Mouse (Mus musculus): ENCODE data around the gene Zfand3. TPM values are rescaled to one million over a fixed set of nuclear protein-coding genes. Genes with fewer than 3 reads are reported as not detected.

The Zfand3 gene
- polyA plus RNA-seq, 1 experiment from 2014 or later, result 47.2 TPM

DNA sequence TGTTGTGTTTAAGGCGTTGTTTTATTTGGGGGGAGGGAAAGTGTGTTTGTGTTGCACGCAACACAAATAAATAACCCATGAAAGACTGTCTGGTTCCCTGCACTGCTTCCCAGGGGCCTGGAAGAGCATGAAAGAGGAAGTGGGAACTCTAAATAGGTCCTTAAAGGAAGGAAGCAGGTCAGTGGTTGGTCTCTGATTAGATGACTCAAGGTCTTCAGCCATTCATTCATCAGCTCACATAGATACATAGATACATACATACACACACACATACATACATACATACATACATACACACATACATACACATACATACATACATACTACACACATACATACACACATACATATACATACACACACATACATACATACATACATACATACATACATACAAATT is 13.7 kb upstream of the Zfand3 start:
- no peak for ATAC-seq (ENCODE audit: insufficient number of reproducible peaks, insufficient read depth, low FRiP score, low read depth)
- Histone ChIP-seq H3K4me1 (ENCODE audit: control insufficient read depth, insufficient read depth, low read length) (no peaks in the 10 kb centered on the region), H3K4me2 (replicated peaks; ENCODE audit: low read depth, low read length) (no peak overlapping the region), H3K9me3 (ENCODE audit: control insufficient read depth, low read depth, low read length) (no peaks in the 10 kb centered on the region), H3K9ac (replicated peaks; ENCODE audit: low read depth, low read length) (no peak overlapping the region), H3K27ac (ENCODE audit: low read length) (no peak overlapping the region), H3K27me3 (ENCODE audit: control insufficient read depth, insufficient read depth, low read length) (no peaks in the 10 kb centered on the region), H3K4me3 (ENCODE audit: low read depth, low read length) (no peak overlapping the region), H3K36me3 (ENCODE audit: control insufficient read depth, insufficient read depth, low read length) (no peaks in the 10 kb centered on the region)
- 84% methylated on average over 2 of the region's 2 CpGs for WGBS

DNA sequence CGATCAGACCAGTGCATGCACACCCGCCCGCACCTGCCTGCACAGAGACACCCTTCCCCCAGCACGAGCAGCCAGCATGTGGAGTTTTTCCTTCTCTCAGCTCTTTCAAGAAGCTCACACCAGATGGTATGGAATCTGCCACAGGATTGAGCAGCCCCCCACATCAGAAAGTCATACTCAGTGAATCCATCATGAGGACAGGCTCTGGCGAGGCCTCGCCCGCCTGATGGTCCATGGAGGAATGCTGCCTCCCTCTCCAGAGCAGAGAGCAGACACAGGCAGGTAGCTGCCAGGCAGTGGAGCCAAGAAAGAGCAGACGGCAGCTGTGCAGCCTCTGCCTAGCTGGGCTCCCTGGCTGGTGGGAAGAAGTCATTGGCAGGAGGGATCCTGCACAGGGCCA is 11.0 kb upstream of the Zfand3 start:
- Histone ChIP-seq H3K4me2 (replicated peaks; ENCODE audit: low read depth, low read length) (no peak overlapping the region), H3K27ac (ENCODE audit: low read length) (no peak overlapping the region), H3K4me3 (ENCODE audit: low read depth, low read length) (no peak overlapping the region), H3K27me3 (ENCODE audit: control insufficient read depth, insufficient read depth, low read length) (no peaks in the 10 kb centered on the region), H3K9ac (replicated peaks; ENCODE audit: low read depth, low read length) (no peak overlapping the region), H3K36me3 (ENCODE audit: control insufficient read depth, insufficient read depth, low read length) (no peaks in the 10 kb centered on the region), H3K4me1 (ENCODE audit: control insufficient read depth, insufficient read depth, low read length) (no peaks in the 10 kb centered on the region), H3K9me3 (ENCODE audit: control insufficient read depth, low read depth, low read length) (no peaks in the 10 kb centered on the region)
- 51% methylated on average over 8 of the region's 8 CpGs for WGBS
- ATAC-seq (ENCODE audit: insufficient number of reproducible peaks, insufficient read depth, low FRiP score, low read depth), result no peak

DNA sequence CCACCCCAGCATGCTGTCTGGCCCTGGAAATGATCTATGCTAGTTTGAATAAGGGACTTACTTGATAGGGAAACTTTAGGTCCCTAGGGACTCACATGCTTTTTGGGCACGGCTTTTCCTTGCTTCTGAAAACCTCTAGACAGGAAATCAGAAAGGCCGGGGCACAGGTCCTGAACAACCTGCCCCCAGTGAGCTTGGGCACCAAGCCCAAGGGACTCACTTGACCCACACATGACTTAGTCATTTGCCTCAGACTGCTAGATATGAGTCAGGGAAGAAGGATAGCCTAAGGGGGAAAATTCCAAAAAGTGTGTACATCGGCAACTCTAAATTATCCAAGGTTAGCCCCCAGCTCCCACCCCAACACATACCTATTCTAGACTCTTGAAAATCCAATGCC is 10.5 kb upstream of the Zfand3 start:
- no peak overlapping the region for H3K27ac ChIP-seq (ENCODE audit: low read length)
- 84% methylated on average over 3 of the region's 3 CpGs for WGBS
- no peak overlapping the region for H3K4me2 ChIP-seq (replicated peaks; ENCODE audit: low read depth, low read length)
- no peak overlapping the region for H3K9ac ChIP-seq (replicated peaks; ENCODE audit: low read depth, low read length)
- no peak for ATAC-seq (ENCODE audit: insufficient number of reproducible peaks, insufficient read depth, low FRiP score, low read depth)
- H3K36me3 ChIP-seq (ENCODE audit: control insufficient read depth, insufficient read depth, low read length), result no peaks in the 10 kb centered on the region
- H3K4me3 ChIP-seq (ENCODE audit: low read depth, low read length), result no peak overlapping the region
- no peaks in the 10 kb centered on the region for H3K4me1 ChIP-seq (ENCODE audit: control insufficient read depth, insufficient read depth, low read length)
- no peaks in the 10 kb centered on the region for H3K9me3 ChIP-seq (ENCODE audit: control insufficient read depth, low read depth, low read length)
- H3K27me3 ChIP-seq (ENCODE audit: control insufficient read depth, insufficient read depth, low read length), result no peaks in the 10 kb centered on the region

DNA sequence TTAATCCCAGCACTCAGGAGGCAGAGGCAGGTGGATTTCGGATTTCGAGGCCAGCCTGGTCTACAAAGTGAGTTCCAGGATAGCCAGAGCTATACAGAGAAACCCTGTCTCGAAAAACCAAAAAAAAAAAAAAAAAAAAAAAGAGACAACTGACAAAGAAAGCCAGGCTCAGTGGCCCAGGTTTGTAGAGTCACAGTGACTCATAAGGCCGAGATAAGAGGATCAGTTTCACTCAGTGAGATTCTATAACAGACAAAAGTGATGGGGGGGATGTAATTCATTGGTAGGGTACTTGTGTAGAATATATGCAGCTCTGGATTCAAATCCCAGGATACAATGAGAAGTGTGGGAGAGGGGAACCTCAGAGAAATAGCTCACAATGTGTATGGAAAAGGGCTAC is 10.1 kb upstream of the Zfand3 start:
- no peaks in the 10 kb centered on the region for H3K27me3 ChIP-seq (ENCODE audit: control insufficient read depth, insufficient read depth, low read length)

DNA sequence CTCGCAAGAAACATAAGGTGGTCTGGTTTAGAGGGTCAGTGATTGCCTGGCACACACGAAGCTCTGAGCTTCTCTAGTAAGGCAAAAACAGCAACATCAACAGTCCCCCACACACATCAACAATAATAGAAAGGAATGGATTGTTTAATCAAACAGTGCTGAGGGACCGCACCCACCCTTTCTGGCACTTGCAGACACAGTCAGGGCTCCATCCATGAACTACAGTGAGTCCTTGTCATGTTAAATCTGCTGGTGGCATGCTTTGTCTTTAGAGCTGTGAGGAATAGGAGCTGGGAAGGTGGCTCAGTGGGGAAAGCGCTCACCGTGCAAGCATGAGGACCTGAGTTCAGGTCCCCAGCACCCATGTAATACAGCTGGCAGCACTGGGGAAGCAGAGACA is 8.5 kb upstream of the Zfand3 start:
- H3K4me1 ChIP-seq (ENCODE audit: control insufficient read depth, insufficient read depth, low read length), result no peaks in the 10 kb centered on the region
- H3K36me3 ChIP-seq (ENCODE audit: control insufficient read depth, insufficient read depth, low read length), result no peaks in the 10 kb centered on the region
- no peak overlapping the region for H3K27ac ChIP-seq (ENCODE audit: low read length)
- ATAC-seq (ENCODE audit: insufficient number of reproducible peaks, insufficient read depth, low FRiP score, low read depth), result no peak
- 90% methylated on average over 5 of the region's 5 CpGs for WGBS
- no peaks in the 10 kb centered on the region for H3K27me3 ChIP-seq (ENCODE audit: control insufficient read depth, insufficient read depth, low read length)
- H3K9me3 ChIP-seq (ENCODE audit: control insufficient read depth, low read depth, low read length), result no peaks in the 10 kb centered on the region
- no peak overlapping the region for H3K4me2 ChIP-seq (replicated peaks; ENCODE audit: low read depth, low read length)
- no peak overlapping the region for H3K4me3 ChIP-seq (ENCODE audit: low read depth, low read length)
- H3K9ac ChIP-seq (replicated peaks; ENCODE audit: low read depth, low read length), result no peak overlapping the region

More for the DNA sequence above, 10.1 kb upstream of the Zfand3 start:
- H3K27ac ChIP-seq (ENCODE audit: low read length), result no peak overlapping the region
- H3K4me1 ChIP-seq (ENCODE audit: control insufficient read depth, insufficient read depth, low read length), result no peaks in the 10 kb centered on the region
- no peak overlapping the region for H3K4me2 ChIP-seq (replicated peaks; ENCODE audit: low read depth, low read length)
- no peak for ATAC-seq (ENCODE audit: insufficient number of reproducible peaks, insufficient read depth, low FRiP score, low read depth)
- no peaks in the 10 kb centered on the region for H3K9me3 ChIP-seq (ENCODE audit: control insufficient read depth, low read depth, low read length)
- no peak overlapping the region for H3K4me3 ChIP-seq (ENCODE audit: low read depth, low read length)
- H3K36me3 ChIP-seq (ENCODE audit: control insufficient read depth, insufficient read depth, low read length), result no peaks in the 10 kb centered on the region
- 87% methylated on average over 4 of the region's 4 CpGs for WGBS
- no peak overlapping the region for H3K9ac ChIP-seq (replicated peaks; ENCODE audit: low read depth, low read length)

DNA sequence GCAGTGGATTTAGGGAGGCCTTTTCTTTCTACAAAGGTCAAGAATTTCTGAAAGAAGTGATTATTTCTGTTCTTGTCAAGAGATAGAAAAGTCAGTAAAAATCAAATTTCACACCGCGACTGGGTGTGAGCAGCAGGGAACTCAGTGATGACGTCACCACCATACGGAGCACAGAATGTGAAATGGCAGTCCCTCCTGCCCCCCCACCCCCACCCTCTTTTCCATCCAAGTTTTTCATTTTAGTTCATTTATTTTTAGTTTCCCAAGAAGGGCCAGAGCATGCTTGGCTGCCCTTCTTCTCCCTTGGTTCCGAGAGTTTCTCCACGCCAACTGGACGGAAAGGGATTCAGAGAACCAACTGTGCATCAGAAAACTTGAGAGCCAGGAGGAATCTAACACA is 6.8 kb upstream of the Zfand3 start:
- Histone ChIP-seq H3K27ac (ENCODE audit: low read length) (no peak overlapping the region), H3K9me3 (ENCODE audit: control insufficient read depth, low read depth, low read length) (no peaks in the 10 kb centered on the region), H3K4me3 (ENCODE audit: low read depth, low read length) (no peak overlapping the region), H3K36me3 (ENCODE audit: control insufficient read depth, insufficient read depth, low read length) (no peaks in the 10 kb centered on the region), H3K27me3 (ENCODE audit: control insufficient read depth, insufficient read depth, low read length) (no peaks in the 10 kb centered on the region), H3K4me2 (replicated peaks; ENCODE audit: low read depth, low read length) (no peak overlapping the region), H3K9ac (replicated peaks; ENCODE audit: low read depth, low read length) (no peak overlapping the region), H3K4me1 (ENCODE audit: control insufficient read depth, insufficient read depth, low read length) (no peaks in the 10 kb centered on the region)
- ATAC-seq (ENCODE audit: insufficient number of reproducible peaks, insufficient read depth, low FRiP score, low read depth), result no peak
- WGBS, result 82% methylated on average over 7 of the region's 7 CpGs

DNA sequence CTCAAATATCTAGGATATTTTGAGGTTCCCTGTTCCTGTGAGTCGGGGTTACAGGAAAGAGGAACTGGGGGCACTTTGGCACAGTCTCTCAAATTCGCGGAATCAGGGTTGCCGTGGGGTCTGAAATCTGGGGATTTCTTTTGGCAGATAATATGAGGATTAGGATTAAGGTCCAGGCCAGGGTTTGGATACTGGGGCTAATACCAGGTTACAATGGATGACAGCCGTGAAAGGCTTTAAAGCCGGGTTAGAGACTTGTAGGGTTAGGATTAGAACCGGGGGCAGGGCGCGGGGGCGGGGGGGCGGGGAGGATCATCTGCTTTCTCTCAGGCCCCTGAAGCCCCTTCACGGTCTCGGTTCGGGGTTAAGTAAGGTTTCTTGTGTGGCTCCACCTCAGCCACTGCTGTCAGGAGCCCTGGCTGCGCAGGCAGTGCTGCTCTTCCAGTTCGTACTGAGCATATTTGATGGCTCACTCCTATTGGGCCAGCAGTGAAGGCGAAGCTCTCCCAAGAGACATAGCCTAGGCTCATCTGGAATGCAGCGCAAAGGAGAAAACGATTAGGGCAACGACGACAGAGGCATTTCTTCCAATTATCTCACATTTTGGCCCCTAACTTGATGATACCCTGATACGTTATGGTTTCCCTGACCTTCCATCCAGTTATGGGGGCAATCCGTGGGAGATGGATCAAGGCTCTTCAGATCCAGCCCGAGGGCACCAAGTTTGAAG is 5.8 kb upstream of the Zfand3 start:
- Histone ChIP-seq H3K9me3 (ENCODE audit: control insufficient read depth, low read depth, low read length) (no peaks in the 10 kb centered on the region), H3K4me2 (replicated peaks; ENCODE audit: low read depth, low read length) (no peak overlapping the region), H3K9ac (replicated peaks; ENCODE audit: low read depth, low read length) (no peak overlapping the region), H3K27ac (ENCODE audit: low read length) (no peak overlapping the region), H3K27me3 (ENCODE audit: control insufficient read depth, insufficient read depth, low read length) (no peaks in the 10 kb centered on the region), H3K36me3 (ENCODE audit: control insufficient read depth, insufficient read depth, low read length) (no peaks in the 10 kb centered on the region), H3K4me1 (ENCODE audit: control insufficient read depth, insufficient read depth, low read length) (peaks cover 6% of the 10 kb centered on the region), H3K4me3 (ENCODE audit: low read depth, low read length) (no peak overlapping the region)
- 80% methylated on average over 24 of the region's 24 CpGs for WGBS
- ATAC-seq (ENCODE audit: insufficient number of reproducible peaks, insufficient read depth, low FRiP score, low read depth), result no peak

DNA sequence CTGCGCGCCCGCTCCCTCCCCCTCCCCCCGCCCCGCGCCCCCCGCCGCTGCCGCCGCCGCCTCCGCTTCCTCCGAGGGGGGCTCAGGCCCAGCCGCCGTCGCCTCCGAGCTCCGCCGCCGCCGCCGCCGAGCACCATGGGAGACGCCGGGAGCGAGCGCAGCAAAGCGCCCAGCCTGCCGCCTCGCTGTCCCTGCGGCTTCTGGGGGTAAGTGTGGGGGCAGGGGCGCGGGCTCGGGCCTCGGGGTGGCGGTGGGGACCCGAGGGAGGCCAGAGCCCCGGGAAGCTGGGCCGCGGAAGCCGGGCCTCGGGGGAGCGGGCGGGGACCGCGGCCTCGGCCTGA is 540 bp downstream of the Zfand3 start:
- no peaks in the 10 kb centered on the region for H3K36me3 ChIP-seq (ENCODE audit: control insufficient read depth, insufficient read depth, low read length)
- WGBS, result 1% methylated on average over 23 of the region's 47 CpGs

DNA sequence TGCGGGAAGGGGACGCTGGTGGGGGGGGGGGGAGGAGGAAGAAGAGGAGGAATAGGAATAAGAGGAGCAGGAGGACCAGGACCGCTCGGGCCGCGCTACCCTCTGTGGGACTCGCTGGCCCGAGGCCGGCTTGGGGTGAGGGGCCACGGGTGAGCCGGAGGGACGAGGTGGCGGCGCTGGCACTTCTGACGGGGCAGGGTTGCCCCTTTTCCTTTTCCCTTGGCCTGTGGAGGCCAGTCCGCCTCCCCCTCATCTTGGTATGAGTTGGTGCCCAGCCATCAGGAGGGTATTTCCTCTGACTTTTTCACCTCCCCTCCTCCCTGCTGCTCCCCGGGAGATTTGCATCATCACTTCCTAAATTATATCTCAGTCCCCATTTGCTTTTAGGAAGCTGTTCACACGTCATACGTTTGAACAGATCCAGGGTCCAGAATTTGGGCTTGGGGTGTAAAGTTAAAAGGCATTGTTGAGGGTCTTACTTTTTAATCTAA is 963 bp downstream of the Zfand3 start:
- WGBS, result 2% methylated on average over 19 of the region's 19 CpGs
- H3K4me1 ChIP-seq (ENCODE audit: control insufficient read depth, insufficient read depth, low read length), result peaks cover 39% of the 10 kb centered on the region
- ATAC-seq (ENCODE audit: insufficient number of reproducible peaks, insufficient read depth, low FRiP score, low read depth), result 0 out of 2 replicates have a peak, but pooled peaks have one; percentile 0
- H3K4me3 ChIP-seq (ENCODE audit: low read depth, low read length), result peak overlapping the region; percentile 90
- peak overlapping the region; percentile 95 for H3K27ac ChIP-seq (ENCODE audit: low read length)
- no peaks in the 10 kb centered on the region for H3K36me3 ChIP-seq (ENCODE audit: control insufficient read depth, insufficient read depth, low read length)
- H3K9me3 ChIP-seq (ENCODE audit: control insufficient read depth, low read depth, low read length), result no peaks in the 10 kb centered on the region
- peak overlapping the region; percentile 68 for H3K4me2 ChIP-seq (replicated peaks; ENCODE audit: low read depth, low read length)
- no peaks in the 10 kb centered on the region for H3K27me3 ChIP-seq (ENCODE audit: control insufficient read depth, insufficient read depth, low read length)
- peak overlapping the region; percentile 96 for H3K9ac ChIP-seq (replicated peaks; ENCODE audit: low read depth, low read length)

More for the DNA sequence above, 540 bp downstream of the Zfand3 start:
- H3K4me3 ChIP-seq (ENCODE audit: low read depth, low read length), result peak overlapping the region; percentile 90
- no peaks in the 10 kb centered on the region for H3K27me3 ChIP-seq (ENCODE audit: control insufficient read depth, insufficient read depth, low read length)
- peak overlapping the region; percentile 95 for H3K27ac ChIP-seq (ENCODE audit: low read length)
- peak; percentile 11; the same call in 1 of the 2 replicates for ATAC-seq (ENCODE audit: insufficient number of reproducible peaks, insufficient read depth, low FRiP score, low read depth)
- peaks cover 37% of the 10 kb centered on the region for H3K4me1 ChIP-seq (ENCODE audit: control insufficient read depth, insufficient read depth, low read length)
- H3K9me3 ChIP-seq (ENCODE audit: control insufficient read depth, low read depth, low read length), result no peaks in the 10 kb centered on the region
- H3K9ac ChIP-seq (replicated peaks; ENCODE audit: low read depth, low read length), result peak overlapping the region; percentile 96
- peak overlapping the region; percentile 68 for H3K4me2 ChIP-seq (replicated peaks; ENCODE audit: low read depth, low read length)
